Mouse (Mus musculus) hindbrain, postnatal 0 days (tissue): Measurements from ENCODE around the gene Pcbp2. TPM values are rescaled to one million over a fixed set of nuclear protein-coding genes. Genes with fewer than 3 reads are reported as not detected.

ENCODE experiments used
- ATAC-seq: fragments of 200-750 bp; cut with Nextera tagmentation; 2 replicates; pipeline ENCODE4 v1.8.0; 2017; ENCODE audit warnings: mild to moderate bottlenecking, moderate TSS enrichment, moderate library complexity
- DNase-seq: peaks from one replicate; pipeline ENCODE4 v3.0.0-alpha.2; 2015; ENCODE audit warnings: low spot score
- H3K27ac ChIP-seq: fragments of 300-500 bp; sonication (generic); 2 replicates; pipeline ENCODE4 v1.5.1; 2014; ENCODE audit warnings: mild to moderate bottlenecking
- H3K27me3 ChIP-seq: fragments of 300-500 bp; sonication (generic); 2 replicates; pipeline ENCODE4 v1.6.1; 2014; ENCODE audit warnings: low read length, mixed read lengths; ENCODE audit not compliant: insufficient read depth
- H3K36me3 ChIP-seq: fragments of 300-500 bp; sonication (generic); 2 replicates; pipeline ENCODE4 v1.6.1; 2014; ENCODE audit warnings: low read length, mixed read lengths; ENCODE audit not compliant: insufficient read depth
- H3K4me1 ChIP-seq: fragments of 300-500 bp; sonication (generic); 2 replicates; pipeline ENCODE4 v1.6.1; 2014; ENCODE audit warnings: antibody characterized with exemption, low read length, mixed read lengths; ENCODE audit not compliant: insufficient read depth
- H3K4me2 ChIP-seq: fragments of 300-500 bp; sonication (generic); 2 replicates; pipeline ENCODE4 v1.6.1; 2014; ENCODE audit warnings: low read depth, mild to moderate bottlenecking, low read length, moderate library complexity, mixed read lengths
- H3K4me3 ChIP-seq: fragments of 300-500 bp; sonication (generic); 2 replicates; pipeline ENCODE4 v1.5.1; 2014; ENCODE audit warnings: low read length
- H3K9ac ChIP-seq: fragments of 300-500 bp; sonication (generic); replicated peaks from 2 replicates; pipeline ENCODE4 v1.6.1; 2014; ENCODE audit warnings: mild to moderate bottlenecking, low read length, moderate library complexity, mixed read lengths
- H3K9me3 ChIP-seq: fragments of 300-500 bp; sonication (generic); 2 replicates; pipeline ENCODE4 v1.6.1; 2016; ENCODE audit warnings: low read length, mixed read lengths
- CTCF ChIP-seq: IDR thresholded peaks from 2 replicates; pipeline ENCODE4 v1.5.1; 2016; ENCODE audit warnings: antibody characterized with exemption, control low read depth, low read depth
- WGBS: fragments of 180-500 bp; shearing (Covaris S2); extraction: QIAGEN DNeasy Blood & Tissue Kit; methylation state at CpG from one replicate; pipeline ENCODE4 v1.1.7; 2014; 5-methylcytosine and 5-hydroxymethylcytosine counted together
- polyA plus RNA-seq: library from polyadenylated mRNA; unstranded; fragments of >200 nt; fragmentation: Nextera tagmentation; extraction: Ambion mirVana; gene quantifications from 2 replicates; pipeline ENCODE4 v1.2.1, GENCODE M21; 2015
- total RNA-seq: library from RNA; depleted of rRNA; stranded (reverse); fragments of >200 nt; gene quantifications from 2 replicates; pipeline ENCODE4 v1.2.3, GENCODE M21; 2014

The Pcbp2 gene
- total and polyA plus RNA-seq, 2 experiments from 2014 or later = 104 to 151 TPM

DNA sequence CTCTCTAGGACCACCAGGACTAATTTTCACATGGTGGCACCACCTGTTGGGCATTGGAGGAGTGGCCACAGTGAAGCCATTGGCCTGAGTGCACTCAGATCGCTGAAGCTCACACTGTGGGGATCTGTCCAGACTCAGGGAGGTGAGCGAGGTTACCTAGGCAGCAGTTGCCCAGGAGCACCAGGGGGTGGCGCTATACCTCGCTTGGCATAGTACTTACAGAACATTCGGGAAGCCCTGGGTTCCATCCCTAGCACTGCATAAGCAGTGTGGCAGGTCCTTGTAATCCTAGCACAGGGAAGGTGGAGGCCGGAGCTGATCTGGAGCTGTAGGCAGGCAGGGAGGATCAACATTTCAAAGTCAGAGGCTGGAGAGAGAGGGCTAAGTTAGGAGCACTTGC lies 14.3 kb upstream of the Pcbp2 start:
- no peaks in the 10 kb centered on the region for H3K9me3 ChIP-seq
- ATAC-seq = no peak
- no peaks in the 10 kb centered on the region for H3K36me3 ChIP-seq
- peak; percentile 49 for TF ChIP-seq CTCF
- H3K27me3 ChIP-seq = no peaks in the 10 kb centered on the region
- no peak overlapping the region for H3K4me2 ChIP-seq
- no peak overlapping the region for H3K27ac ChIP-seq
- no peak overlapping the region for H3K4me3 ChIP-seq
- DNase-seq = peak; percentile 14
- H3K4me1 ChIP-seq = no peaks in the 10 kb centered on the region
- H3K9ac ChIP-seq = no peak overlapping the region
- WGBS = 41% methylated on average over 6 of the region's 6 CpGs

GRCm38 (mm10) chr15:102458050-102458736 lies 12.1 kb upstream of the Pcbp2 start:
- H3K4me2 ChIP-seq = peak overlapping the region; percentile 74
- DNase-seq (no peak), ATAC-seq (no peak)
- no peak overlapping the region for H3K27ac ChIP-seq
- H3K9ac ChIP-seq = peak overlapping the region; percentile 48; the same call in 1 of the 2 replicates
- H3K27me3 ChIP-seq = no peaks in the 10 kb centered on the region
- no peaks in the 10 kb centered on the region for H3K9me3 ChIP-seq
- no peaks in the 10 kb centered on the region; the same call in 1 of the 2 replicates for H3K36me3 ChIP-seq
- 72% methylated on average over 5 of the region's 5 CpGs for WGBS
- TF ChIP-seq CTCF = no peak
- no peaks in the 10 kb centered on the region for H3K4me1 ChIP-seq
- peak overlapping the region; percentile 46 for H3K4me3 ChIP-seq

DNA sequence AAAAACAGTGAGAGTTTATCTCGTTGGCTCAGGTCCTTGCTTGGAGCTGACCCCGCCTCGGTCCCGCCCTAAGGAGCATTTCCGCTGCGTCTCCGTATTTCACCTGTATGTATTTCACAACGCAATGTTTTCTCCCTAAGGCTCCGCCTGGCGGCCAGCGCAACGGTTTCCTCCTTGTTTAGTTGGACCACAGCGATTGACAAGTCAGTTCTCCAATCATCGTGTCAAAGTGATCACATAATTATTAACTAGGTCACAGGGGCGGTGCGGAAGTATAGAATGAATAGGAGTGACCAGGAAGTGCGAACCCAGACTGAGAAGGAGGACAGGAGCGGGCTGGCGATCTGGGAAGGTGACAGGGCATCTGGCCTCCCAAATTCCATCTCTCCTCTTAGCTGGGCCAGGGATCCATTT lies 11.4 kb upstream of the Pcbp2 start, which contains the start of gene Prr13:
Gene Prr13, plus strand, starts transcription at position 125 of the 414 bp plus-strand sequence.
- peak; percentile 92 for ATAC-seq
- peak within 1 kb of the TSS; percentile 46 for H3K4me3 ChIP-seq
- WGBS = under 1% methylated on average over 19 of the region's 19 CpGs
- H3K4me1 ChIP-seq = no peaks in the 10 kb centered on the region
- H3K4me2 ChIP-seq = peak within 1 kb of the TSS; percentile 74
- peak; percentile 82 for TF ChIP-seq CTCF
- H3K36me3 ChIP-seq = no peaks in the 10 kb centered on the region; the same call in 1 of the 2 replicates
- no peaks in the 10 kb centered on the region for H3K9me3 ChIP-seq
- DNase-seq = peak; percentile 97
- peak within 1 kb of the TSS; percentile 48 for H3K9ac ChIP-seq
- no peaks in the 10 kb centered on the region for H3K27me3 ChIP-seq
- H3K27ac ChIP-seq = peak within 1 kb of the TSS; percentile 67; the same call in 1 of the 2 replicates

DNA sequence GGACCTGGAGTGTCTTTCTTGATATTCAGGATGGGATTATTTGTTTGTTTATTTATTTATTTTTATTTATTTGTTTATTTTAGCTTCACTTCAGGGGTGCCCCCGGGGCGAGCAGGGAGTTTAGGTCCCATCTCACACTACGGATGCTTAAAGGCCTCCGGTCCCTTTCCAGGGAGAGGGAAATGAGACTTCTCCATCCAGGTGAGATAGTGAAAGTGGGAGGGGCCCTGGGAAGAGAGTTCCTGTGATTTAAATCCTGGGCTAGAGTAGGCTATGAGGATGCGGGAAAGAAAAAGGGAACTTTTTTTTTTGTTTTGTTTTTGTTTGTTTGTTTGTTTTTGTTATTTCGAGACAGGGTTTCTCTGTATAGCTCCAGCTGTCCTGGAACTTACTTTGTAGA lies 11.0 kb upstream of the Pcbp2 start:
- Histone ChIP-seq H3K4me3 (peak overlapping the region; percentile 46), H3K27me3 (no peaks in the 10 kb centered on the region), H3K36me3 (no peaks in the 10 kb centered on the region; the same call in 1 of the 2 replicates), H3K9ac (peak overlapping the region; percentile 48), H3K4me1 (no peaks in the 10 kb centered on the region), H3K4me2 (peak overlapping the region; percentile 74), H3K27ac (peak overlapping the region; percentile 67; the same call in 1 of the 2 replicates), H3K9me3 (no peaks in the 10 kb centered on the region)
- DNase-seq (no peak), ATAC-seq (no peak)
- no peak for TF ChIP-seq CTCF
- WGBS = 29% methylated on average over 6 of the region's 6 CpGs

DNA sequence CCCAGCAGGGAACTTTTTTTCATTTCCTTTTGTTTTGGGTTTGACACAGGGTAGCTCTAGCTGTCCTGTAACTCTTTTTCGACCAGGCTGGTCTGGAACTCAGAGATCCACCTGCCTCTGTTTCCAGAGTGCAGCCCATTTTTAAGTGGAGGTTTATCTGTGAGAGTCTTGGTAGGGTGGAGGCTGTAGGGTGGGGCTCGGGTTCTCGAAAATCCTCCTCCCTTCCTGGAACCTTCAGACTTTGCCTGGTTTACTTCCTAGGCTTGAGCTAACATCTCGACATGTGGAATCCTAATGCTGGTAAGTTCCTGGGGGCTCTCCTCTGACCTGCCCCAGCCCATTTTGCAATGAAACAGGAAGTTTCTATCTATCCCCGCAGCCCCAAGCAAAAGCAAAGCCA lies 10.5 kb upstream of the Pcbp2 start:
- 77% methylated on average over 5 of the region's 5 CpGs for WGBS
- no peak for ATAC-seq
- H3K9ac ChIP-seq = no peak overlapping the region

GRCm38 (mm10) chr15:102460409-102460808 lies 9.9 kb upstream of the Pcbp2 start:
- Histone ChIP-seq H3K4me2 (no peak overlapping the region), H3K4me3 (no peak overlapping the region), H3K27me3 (no peaks in the 10 kb centered on the region), H3K9me3 (no peaks in the 10 kb centered on the region), H3K4me1 (no peaks in the 10 kb centered on the region), H3K27ac (no peak overlapping the region), H3K36me3 (no peaks in the 10 kb centered on the region; the same call in 1 of the 2 replicates), H3K9ac (no peak overlapping the region)
- TF ChIP-seq CTCF = no peak
- no peak for DNase-seq
- 78% methylated on average over 12 of the region's 12 CpGs for WGBS
- no peak for ATAC-seq

More for the DNA sequence above, 10.5 kb upstream of the Pcbp2 start:
- DNase-seq = no peak
- Histone ChIP-seq H3K4me2 (peak overlapping the region; percentile 74; the same call in 1 of the 2 replicates), H3K27me3 (no peaks in the 10 kb centered on the region), H3K4me1 (no peaks in the 10 kb centered on the region), H3K27ac (no peak overlapping the region), H3K9me3 (no peaks in the 10 kb centered on the region), H3K36me3 (no peaks in the 10 kb centered on the region; the same call in 1 of the 2 replicates), H3K4me3 (no peak overlapping the region)
- TF ChIP-seq CTCF = no peak

DNA sequence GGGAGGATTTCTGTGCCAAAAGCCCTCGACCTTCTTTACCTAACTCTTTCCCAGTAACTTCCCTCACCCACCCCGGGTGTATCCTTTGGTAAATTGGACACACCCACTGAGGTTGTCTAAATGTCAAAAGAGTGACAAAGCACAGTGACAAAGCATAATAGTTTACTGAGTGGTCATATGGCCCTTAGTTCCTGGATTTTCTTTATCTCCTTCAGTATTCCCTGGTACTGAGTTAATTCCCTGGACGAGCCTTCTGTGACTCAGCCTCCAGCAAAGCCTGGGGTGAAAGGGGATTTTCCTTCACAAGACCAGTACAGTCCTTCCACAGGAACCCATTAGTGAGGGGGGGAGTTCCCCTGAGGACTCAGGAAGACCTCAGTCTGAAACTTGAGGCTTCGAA lies 9.4 kb upstream of the Pcbp2 start:
- no peak for ATAC-seq

More for the DNA sequence above, 9.4 kb upstream of the Pcbp2 start:
- 75% methylated on average over 4 of the region's 4 CpGs for WGBS
- Histone ChIP-seq H3K9ac (no peak overlapping the region), H3K27me3 (no peaks in the 10 kb centered on the region), H3K4me1 (no peaks in the 10 kb centered on the region), H3K36me3 (no peaks in the 10 kb centered on the region; the same call in 1 of the 2 replicates), H3K4me2 (no peak overlapping the region), H3K9me3 (no peaks in the 10 kb centered on the region), H3K4me3 (no peak overlapping the region), H3K27ac (no peak overlapping the region)
- no peak for DNase-seq
- no peak for TF ChIP-seq CTCF
